Mouse (Mus musculus): ENCODE measurements around the gene Anxa2.
A peak's percentile ranks its signal among the peaks of the same experiment; 100 is the strongest.

The Anxa2 gene

GRCm38 (mm10) chr9:69514206-69514605 lies 60.8 kb downstream of the Anxa2 start:
- no peak for DNase-seq

- no peak for DNase-seq
Measured at GRCm38 (mm10) chr9:69515416-69515815, 62.0 kb downstream of the Anxa2 start.

GRCm38 (mm10) chr9:69517387-69518035 lies 64.1 kb downstream of the Anxa2 start:
- peak; percentile 57 for DNase-seq
